Mouse (Mus musculus) cerebellum, postnatal 25 days (tissue): ENCODE measurements at regions not wholly inside any gene's neighbourhood (a gene's known extent, or its start where the extent isn't known, plus 50 kb on each side); places are given as distances from the start of the nearest gene placed in this dataset.

ENCODE experiments used
- DNase-seq, 2 experiments: peaks; one replicate each; pipeline ENCODE4 v3.0.0; 2021; ENCODE audit warnings: mixed read lengths in 2 of 2

DNA sequence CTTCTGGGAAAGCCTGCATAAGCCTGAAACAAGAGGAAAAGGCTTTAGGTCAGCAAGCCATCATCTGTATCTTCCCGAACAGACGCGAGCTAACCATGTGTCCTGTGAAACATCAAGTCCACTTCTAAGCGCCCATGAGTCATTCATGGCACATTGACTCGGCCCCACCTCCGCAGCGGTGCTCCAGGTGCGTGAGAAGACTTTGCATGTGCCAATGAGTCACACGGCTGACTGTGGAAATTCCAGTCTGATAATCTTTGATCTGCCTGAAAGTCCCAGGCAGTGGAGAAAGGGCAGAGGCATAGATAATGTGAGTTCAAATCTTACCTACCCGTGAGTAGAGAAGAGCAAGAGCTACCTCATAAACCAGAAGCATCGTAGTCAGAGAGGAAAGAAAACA, 137.8 kb downstream of the Pfkfb3 start:
- DNase-seq: no peak

DNA sequence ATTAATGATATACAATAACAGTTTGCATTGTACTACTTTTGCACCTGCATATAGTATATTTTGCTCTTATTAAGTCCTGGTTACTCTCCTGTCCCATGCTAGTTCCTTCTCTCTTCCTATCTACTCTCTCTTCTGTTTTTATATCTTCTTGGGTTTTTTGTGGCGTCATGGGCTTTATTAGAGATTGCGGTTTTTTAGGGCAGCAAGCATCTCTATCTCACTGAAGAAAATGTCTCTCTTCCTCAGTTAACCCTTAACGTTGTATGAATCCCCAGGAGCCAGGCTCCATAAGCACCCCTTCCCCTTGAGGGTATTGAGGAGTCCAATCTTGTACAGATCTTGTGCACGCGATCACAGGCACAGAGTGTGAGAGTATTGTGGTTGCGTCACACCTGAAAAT, 141.4 kb downstream of the Pfkfb3 start:
- no peak for DNase-seq

DNA sequence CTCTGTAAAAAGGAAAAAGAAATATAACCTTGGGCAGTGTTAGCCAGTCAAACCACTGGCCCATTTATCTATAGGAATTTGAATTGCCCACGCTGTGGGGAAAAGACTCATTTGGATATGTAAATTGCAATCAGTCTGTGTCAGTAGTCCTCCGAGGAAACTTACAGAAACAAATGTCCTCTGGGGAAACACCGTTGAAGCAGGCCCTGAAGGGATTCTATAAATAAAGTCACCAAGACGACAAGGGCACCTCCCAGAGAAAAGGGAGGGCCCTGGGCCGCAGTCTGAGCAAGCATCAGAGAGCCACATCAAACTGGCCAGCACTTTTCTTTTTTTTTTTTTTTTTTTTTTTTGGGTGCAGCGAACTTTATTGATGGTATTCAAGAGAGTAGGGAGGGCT, 145.4 kb downstream of the Pfkfb3 start:
- no peak for DNase-seq

DNA sequence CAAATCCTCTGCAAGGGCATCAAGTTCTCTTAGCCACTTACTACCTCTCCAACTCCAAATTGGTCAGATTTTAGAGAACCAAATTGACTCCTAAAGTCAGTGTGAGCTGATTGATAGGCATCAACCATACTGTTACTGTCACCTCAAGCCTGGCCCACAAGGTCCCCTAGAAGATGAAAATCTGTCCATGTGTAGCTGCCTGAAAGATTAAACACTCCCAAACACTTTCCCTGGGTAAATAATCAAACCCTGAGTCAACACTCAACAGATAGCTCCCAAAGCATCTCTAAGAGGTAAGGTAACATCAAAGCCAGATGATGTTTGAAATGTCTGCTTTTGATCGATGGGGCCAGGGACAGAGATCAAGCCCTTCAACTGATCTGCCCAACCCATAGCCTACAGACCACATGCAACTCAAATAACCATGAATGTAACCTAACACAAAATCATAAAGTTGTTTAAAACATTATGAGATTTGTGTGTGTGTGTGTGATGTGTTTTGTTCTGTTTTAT, 147.7 kb downstream of the Pfkfb3 start:
- no peak for DNase-seq

DNA sequence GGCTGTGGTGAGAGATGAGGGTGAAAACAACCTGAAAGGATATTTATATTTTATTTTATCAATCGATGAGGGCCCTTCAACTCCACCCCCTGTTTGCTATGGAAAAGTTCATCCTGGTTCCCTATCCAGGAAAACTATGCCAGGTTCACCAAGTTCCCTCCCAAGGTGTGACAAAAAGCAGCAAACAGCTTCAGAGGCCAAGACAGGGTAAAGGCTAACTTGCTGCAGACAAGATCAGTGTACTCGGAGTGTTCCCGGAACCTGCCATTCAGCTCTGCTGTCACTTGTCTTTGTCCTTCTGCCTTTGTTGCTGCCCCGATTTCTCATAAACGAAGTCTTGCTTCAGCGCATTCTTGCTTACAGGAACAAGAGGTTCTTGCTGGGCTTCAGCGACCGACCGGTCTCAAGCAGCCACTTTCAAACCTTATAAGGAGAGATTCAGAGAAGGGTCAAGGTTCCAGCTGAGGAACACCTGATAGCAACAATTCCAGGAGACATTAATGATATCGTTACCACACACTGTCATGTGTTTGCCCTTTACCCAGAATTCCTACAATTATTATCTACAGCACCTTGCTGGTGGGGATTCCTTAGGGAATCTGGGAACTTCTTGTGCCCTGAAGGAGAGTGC, 151.5 kb downstream of the Pfkfb3 start:
- DNase-seq: no peak

DNA sequence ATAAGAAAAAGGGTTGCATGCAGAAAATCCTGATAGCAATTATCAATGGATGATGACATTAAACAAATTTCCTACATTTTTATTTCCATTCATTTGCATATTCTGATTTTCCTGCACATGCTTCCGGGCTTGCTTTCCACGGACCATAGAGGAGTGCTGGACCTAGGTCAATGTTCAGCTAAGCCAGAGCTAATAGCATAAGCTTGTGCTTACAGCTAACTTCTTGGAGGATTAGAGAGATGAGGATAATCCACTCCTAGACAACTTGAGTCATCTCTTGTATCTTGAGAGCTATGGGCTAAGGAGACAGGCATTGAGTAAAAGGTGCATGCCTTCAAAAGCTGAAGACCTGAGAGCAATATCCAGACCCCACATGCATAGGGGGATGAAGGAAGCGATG, 154.5 kb downstream of the Pfkfb3 start:
- no peak for DNase-seq

DNA sequence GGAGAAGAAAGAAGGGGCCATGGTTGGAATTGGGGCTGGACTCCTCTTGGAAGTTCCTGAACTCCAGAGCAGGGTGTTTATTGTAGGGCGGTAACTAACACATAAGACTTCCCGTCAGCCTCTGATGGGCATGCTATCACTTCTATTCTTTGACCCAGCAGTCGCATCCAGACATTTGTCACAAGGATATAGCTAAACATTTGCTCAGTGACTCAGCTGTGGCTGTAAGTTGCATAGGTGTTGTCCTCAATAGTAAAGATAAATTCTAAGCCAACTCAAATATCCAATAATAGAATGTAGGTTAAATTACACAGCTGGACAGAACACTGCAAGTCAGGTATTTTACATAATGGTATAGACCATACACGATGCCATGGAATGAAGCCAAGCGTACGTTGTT, 154.9 kb downstream of the Pfkfb3 start:
- DNase-seq: no peak

DNA sequence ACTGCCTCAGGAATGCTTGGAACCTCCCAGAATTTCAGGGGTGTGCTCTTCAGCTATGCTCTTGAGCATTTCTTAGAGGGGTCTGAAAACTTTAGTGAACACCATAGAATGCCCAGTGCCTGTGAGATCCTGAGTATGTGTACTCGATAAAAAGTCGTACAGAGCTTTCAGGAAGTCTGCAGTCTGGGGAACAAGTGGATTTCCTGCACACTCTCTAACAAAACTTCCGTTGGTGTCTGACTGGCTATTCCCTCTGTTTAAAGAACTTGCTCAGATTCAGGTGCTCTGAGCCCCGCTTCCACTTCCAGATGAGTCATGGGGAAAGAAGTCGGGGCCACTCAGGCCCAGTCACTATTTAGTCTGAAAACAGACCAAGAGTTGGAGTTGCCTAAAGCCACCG, 155.5 kb downstream of the Pfkfb3 start:
- DNase-seq: no peak

DNA sequence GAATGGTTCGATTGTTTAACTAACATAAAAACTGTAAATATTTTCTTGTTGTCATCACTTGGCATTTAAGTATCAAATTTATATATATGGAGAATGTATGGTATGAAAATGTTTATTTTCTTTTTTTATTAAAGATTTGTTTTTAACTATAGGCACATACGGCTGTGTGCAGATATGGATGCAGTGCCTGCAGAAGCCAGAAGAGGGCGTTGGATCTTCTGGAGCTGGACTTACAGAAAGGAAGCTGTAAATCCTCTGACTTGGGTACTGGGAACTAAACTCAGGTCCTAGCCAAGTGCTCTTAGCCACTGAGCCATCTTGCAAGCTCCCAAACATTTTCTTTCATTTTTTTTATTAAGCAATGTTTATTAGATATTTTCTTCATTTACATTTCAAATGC, 157.0 kb downstream of the Pfkfb3 start:
- DNase-seq: peak in 1 of 2 experiments; percentile 14

DNA sequence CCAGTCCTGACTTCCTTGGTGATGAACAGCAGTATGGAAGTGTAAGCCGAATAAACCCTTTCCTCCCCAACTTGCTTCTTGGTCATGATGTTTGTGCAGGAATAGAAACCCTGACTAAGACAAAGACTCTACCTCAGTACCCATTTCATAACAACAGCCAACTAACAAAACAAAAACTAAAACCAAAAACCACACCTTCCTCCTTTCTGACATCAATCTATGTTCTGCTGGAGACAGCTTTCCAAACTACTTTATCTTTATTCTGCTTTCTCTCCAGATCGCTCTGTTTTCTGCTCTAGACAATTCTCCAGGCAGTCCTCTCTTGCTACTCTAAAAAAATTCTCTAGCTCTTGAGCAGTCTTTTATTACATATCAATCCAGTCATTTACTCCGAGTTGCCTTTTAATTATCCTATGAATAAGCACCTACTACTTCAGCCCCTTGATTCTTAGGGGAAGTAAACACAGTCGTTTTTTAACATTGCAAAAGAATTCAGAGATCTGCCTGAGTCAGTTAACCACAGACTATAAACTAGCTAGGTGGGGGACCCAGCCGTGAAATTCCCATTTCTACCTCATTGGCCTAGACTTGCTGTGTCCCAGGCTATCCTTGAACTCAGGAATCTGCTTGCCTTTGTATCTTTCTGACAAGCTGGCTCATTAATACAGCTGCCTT, 159.1 kb downstream of the Pfkfb3 start:
- DNase-seq: no peak

DNA sequence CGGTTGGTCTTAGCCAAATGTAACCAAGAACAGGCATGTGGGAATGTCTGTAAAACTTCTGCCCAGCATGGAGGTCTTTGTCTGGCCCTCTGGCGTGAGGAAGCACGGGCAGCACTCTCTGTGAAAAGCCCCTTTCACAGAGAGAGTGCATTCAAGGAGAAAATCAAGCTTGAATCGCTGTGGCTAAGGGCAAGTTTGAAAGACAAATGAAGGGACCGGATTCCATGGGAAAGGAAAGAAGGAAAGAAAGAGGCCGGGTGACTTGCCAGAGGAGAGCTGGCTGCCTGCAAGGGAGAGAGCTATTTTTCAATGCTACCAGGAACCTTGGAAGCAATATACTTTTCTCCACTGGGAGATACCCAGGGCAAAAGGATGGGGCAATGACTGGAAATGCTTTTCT, 162.2 kb downstream of the Pfkfb3 start:
- peak in 1 of 2 experiments; percentile 6 for DNase-seq

DNA sequence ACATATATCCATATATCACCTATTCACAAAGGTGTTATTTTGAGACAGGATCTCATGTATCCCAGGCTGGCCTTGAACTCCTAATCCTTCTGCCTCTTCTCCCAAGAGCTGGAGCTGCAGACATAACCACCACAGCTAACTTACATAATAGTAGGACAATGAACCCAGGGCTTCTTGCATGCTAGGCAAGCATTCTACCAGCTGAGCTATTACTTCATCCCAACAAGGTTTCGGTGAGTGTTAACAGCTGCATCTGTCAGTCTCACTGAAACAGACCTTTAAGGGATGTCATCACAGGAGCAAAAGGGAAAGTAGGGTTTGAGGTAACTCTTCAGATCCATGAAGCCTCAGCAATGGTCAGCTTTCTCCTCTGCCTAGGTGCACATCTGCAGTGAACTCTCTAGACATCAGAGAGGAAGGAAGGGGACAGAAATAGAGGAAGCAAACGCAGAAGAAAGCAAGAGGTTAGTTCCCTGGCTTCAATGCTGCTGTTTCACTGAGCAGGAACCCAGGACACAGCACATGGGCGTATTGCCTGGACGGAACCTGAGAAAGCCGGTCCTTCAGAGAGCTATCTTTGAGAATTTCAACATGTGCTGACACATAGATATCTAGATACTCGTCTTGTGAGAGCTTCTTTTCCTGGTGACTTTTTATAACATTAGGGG, 163.1 kb downstream of the Pfkfb3 start:
- no peak for DNase-seq

DNA sequence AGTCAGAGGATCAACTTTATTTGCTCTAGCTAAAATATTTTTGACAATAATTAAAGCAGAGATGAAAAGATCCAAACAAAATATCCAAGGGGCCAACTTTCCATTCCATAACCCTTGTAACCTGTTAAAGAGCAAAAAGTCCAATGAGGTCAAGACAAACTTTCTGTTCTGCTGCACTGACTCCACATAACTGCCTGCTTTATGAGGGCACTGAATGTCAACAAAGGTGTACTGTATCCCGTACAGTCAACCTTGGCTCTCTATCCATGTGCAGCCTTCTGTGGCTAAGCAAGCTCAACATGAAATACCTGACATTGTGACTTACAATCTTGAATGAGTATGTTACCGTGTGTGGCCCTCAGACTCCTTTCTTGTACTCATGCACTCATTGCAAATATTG, 166.3 kb downstream of the Pfkfb3 start:
- DNase-seq: no peak

DNA sequence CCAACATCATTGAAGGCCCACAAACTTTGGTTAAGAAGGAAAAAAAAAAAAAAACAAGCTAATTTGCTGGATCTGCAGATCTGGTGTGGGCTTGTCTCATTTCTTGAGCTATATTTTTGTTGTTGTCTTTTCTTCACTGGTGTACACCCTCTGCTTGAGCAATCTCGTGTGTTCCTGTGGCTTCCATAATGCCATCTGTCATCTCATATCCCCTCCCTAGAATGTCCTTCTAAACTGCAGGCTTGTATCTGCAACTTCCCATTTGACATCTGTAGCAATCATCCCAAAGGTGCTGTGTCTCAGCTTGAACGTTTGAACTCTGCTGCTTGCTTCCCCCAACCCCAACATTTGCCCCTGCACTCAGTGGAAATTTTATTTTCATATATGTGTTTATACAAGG, 170.1 kb downstream of the Pfkfb3 start:
- DNase-seq: no peak

DNA sequence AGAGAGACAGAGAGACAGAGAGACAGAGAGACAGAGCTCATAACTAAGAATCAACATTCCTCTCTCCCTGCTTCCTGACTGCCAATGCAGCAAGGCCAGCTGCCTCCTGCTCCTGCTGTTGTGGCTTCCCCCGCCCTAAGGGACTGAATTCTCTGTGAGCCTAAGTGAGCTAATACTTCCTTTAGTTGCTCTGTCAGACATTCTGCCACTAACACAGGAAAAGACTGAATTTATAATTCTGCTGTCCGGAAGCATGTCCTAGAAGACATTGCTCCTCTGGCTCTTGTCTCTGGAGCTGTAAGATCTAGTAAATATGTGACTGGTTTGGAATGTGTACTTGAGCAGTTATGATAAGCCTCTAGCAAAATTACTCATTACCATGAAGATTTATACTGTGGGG, 176.7 kb downstream of the Pfkfb3 start:
- DNase-seq: no peak

DNA sequence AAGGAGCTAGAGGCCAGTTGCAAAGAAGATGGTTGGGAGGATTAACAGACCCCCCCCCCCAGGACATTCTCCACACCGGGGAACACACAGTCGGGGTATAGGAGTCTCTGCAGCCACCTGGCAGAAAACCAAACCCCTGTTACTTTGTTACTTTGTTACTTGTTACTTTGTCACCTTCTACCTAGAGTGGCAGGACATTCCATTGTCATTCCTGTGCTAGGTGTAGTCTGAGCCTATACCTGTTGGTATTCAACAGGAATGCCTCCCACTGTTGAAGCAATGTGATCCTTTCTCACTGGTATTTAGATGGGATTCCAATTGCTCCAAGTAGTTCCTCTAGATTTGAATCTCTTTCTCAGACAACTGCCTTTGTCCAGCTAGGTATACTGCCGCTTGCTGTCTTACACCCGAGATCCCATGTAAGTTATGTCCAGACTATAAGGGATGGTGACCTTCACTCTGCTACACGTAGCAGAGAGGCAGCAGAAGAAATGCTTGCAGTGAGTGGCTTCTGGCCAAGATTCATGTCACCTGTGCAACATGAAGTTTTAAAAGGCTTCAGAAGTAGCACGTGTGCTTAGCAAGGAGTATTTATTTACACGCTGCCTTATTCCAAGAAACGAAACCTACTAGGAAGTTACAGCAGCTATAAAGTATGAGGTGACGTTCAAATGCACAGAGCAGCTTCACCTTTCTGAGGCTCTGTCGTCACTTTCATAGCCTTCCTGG, 178.0 kb downstream of the Pfkfb3 start:
- DNase-seq: no peak

DNA sequence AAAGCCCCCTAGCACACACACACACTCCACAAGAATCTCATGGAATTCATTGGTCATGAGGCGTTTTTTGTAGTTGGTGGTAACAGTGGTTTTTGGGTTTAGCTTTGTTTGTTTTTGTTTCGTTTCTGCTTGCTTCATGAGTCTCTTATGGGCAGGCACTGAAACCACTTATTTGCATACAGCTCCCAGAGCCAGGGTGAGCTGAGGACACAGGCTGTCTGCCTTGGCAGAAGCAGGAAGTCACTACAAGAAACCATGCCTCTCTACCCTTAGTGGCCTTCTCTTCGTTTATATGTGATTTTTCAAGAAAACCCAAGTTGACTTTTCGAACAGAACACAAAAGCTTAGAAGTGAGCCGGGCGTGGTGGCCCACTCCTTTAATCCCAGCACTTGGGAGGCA, 178.8 kb downstream of the Pfkfb3 start:
- DNase-seq: no peak

DNA sequence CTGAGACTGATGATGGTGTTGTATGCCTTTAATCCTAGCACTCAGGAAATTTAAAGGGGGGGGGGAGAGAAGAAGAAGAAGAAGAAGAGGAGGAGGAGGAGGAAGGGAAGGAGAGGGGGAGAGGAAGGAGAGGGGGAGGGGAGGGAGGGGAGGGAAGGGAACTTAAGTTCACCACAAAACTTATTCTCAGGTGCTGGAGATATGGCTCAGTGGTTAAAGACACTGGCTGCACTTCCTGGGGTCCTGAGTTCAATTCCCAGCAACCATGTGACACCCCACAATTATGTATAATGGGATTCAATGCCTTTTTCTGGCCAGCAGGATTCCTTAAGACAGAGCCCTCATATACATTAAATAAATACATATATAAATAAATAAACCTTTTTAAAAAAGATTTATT, 183.6 kb downstream of the Pfkfb3 start:
- no peak for DNase-seq

DNA sequence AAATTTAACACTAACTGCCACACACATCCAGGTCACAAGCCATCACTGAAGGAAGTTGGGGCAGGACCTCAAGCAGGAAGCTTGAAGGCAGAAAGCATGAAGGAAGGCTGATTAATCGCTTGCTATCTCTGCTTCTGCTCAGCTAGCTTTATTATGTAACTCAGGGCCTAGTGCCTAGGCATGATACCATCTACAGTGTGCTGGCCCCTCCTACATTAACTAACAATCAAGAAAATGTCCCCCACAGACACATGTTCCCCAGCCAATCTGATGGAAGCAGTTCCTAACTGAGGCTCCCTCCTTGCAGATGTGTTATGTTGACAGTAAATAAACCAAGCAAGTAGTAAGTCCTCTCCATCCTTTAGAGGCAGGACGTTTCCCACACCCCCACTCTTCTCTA, 186.6 kb downstream of the Pfkfb3 start:
- DNase-seq: no peak

DNA sequence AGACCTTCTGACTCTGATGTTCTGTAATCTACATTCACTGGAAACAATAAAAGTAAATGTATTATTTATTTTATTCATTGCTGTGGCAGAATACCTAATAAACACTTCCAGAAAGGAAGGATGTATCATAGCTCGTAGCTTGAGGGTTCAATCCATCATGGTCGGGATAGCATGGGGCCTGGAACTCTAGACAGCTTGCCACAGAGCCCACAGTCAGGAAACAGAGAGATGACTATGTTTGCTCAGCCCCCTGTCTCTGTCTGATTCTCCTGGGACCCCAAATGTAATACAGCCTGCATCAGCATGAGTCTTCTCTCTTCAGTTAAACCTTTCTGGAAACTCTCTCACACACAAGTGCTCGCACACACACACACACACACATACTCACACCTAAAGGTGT, 188.1 kb downstream of the Pfkfb3 start:
- no peak for DNase-seq

DNA sequence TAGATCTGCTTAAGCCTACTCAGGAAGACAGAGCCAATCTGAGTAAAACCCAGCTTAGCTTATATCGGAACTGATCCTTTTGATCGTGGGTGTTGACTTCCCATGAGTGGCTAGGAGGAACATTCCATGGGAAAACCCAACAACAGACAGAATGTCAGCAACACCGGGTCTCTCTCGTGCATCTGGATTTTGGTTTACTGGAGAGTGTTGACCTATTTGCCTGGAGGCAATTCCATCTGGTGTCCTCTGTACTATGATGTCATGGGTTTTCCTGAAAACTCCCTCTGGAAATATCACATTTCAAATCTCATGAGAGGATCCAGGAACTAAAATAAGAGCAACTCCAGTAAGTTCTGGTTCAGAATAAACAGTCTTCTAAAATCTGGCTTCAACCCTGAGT, 188.5 kb downstream of the Pfkfb3 start:
- DNase-seq: no peak

DNA sequence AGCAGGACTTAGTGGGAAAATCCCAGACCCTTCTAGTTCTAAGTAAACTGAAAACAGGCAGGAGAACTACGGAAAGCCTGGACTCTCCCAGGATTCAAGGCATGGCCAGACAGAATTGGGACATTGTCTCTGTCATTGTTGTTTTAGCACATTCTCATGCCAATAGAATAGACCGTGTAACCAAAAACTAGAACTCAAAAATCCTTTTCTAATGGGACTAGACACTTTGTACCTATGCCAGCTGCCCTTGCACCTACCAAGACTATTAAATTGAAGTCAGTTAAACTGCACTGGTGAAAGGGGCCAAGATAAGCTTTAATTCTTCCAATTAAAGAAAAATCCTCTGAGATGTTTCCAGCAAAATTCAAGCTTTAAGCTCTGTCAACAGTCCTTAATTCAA, 189.8 kb downstream of the Pfkfb3 start:
- DNase-seq: no peak

DNA sequence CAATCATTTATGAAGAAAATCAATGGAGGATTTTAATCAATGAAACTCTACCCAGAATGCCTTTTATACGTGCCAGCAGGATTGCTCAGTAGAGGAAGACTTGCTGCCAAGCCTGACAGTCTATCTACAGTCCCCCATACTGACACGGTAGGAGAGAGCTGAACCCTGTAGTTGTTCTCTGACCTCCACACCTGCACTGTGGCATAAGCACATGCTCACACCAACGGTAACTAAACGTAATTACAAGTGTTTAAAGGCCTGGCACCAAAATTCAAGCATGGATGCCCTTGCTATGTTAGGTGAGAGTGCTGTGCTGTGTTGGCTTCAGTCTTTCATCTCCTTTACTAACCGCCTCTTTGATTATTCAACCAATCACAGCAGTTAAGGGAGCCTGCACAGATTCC, 190.8 kb downstream of the Pfkfb3 start:
- DNase-seq: no peak
